Mouse (Mus musculus): Measurements from ENCODE around the gene Stradb.

DNA sequence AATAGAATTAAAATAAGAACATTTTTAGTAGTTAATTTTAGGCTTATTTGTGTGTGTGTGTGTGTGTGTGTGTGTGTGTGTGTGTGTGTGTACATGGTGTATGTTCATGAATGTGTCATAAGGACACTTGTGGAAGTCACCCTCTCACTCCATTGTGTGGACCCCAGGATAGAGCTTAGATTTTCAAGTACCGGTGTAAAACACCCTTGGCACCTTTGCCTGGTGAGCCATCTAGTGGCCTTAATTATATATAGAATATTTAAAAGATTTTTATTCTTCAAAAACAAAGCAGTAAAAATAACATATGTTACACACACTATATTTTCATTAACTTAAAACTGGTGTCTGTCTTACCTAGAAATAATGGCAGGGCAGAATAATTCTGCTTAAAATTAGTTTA lies 20.4 kb downstream of the Stradb start:
- no peak for TF ChIP-seq USF1 (IDR thresholded peaks at IDR 0.05; ENCODE audit: low read depth)
- TF ChIP-seq MYOG (IDR thresholded peaks at IDR 0.05; ENCODE audit: control insufficient read depth, extremely low read depth, insufficient read length), result no peak
- TF ChIP-seq FOSL1 (IDR thresholded peaks at IDR 0.05; ENCODE audit: insufficient read depth, low read length, poor library complexity, severe bottlenecking), result no peak
- no peak for TF ChIP-seq MYOD1 (IDR thresholded peaks at IDR 0.05; ENCODE audit: control insufficient read depth, insufficient read length, low read depth)
- no peak for TF ChIP-seq CTCF (IDR thresholded peaks at IDR 0.05; ENCODE audit: control insufficient read depth, insufficient read depth, insufficient read length)
- no peak for TF ChIP-seq MAX (IDR thresholded peaks at IDR 0.05)
- TF ChIP-seq CEBPB (IDR thresholded peaks at IDR 0.05; ENCODE audit: low read depth), result no peak
